Mouse (Mus musculus) limb, embryonic 12.5 days (tissue): ENCODE data around the gene Foxf2. TPM values are rescaled to one million over a fixed set of nuclear protein-coding genes. Genes with fewer than 3 reads are reported as not detected.

Source experiments
- ATAC-seq: fragments of 200-750 bp; cut with Nextera tagmentation; 2 replicates; pipeline ENCODE4 v1.8.0; 2017; ENCODE audit warnings: low read depth, moderate TSS enrichment; ENCODE audit not compliant: insufficient number of reproducible peaks, insufficient read depth, low FRiP score, low TSS enrichment
- H3K27ac ChIP-seq: fragments of 300-500 bp; sonication (generic); 2 replicates; pipeline ENCODE4 v1.5.1; 2016; ENCODE audit warnings: mild to moderate bottlenecking, moderate library complexity
- H3K27me3 ChIP-seq: fragments of 300-500 bp; sonication (generic); 2 replicates; pipeline ENCODE4 v1.6.1; 2016; ENCODE audit warnings: mild to moderate bottlenecking, moderate library complexity
- H3K36me3 ChIP-seq: fragments of 300-500 bp; sonication (generic); 2 replicates; pipeline ENCODE4 v1.6.1; 2016; ENCODE audit warnings: mild to moderate bottlenecking, moderate library complexity
- H3K4me1 ChIP-seq: fragments of 300-500 bp; sonication (generic); replicated peaks from 2 replicates; pipeline ENCODE4 v1.6.1; 2016
- H3K4me2 ChIP-seq: fragments of 300-500 bp; sonication (generic); 2 replicates; pipeline ENCODE4 v1.6.1; 2016; ENCODE audit warnings: mild to moderate bottlenecking, moderate library complexity
- H3K4me3 ChIP-seq: fragments of 300-500 bp; sonication (generic); replicated peaks from 2 replicates; pipeline ENCODE4 v1.5.1; 2016; ENCODE audit warnings: mild to moderate bottlenecking
- H3K9ac ChIP-seq: fragments of 300-500 bp; sonication (generic); replicated peaks from 2 replicates; pipeline ENCODE4 v1.6.1; 2016; ENCODE audit warnings: mild to moderate bottlenecking, moderate library complexity
- H3K9me3 ChIP-seq: fragments of 300-500 bp; sonication (generic); 2 replicates; pipeline ENCODE4 v1.6.1; 2016; ENCODE audit warnings: mild to moderate bottlenecking, moderate library complexity
- WGBS: fragments of 180-500 bp; shearing (Covaris S2); methylation state at CpG from one replicate; pipeline ENCODE4 v1.1.7; 2016; 5-methylcytosine and 5-hydroxymethylcytosine counted together
- polyA plus RNA-seq: library from polyadenylated mRNA; unstranded; fragments of >200 nt; fragmentation: Nextera tagmentation; extraction: Ambion mirVana; gene quantifications from 2 replicates; pipeline ENCODE4 v1.2.1, GENCODE M21; 2016

The Foxf2 gene
- polyA plus RNA-seq, 1 experiment from 2014 or later: 0.64 TPM

DNA sequence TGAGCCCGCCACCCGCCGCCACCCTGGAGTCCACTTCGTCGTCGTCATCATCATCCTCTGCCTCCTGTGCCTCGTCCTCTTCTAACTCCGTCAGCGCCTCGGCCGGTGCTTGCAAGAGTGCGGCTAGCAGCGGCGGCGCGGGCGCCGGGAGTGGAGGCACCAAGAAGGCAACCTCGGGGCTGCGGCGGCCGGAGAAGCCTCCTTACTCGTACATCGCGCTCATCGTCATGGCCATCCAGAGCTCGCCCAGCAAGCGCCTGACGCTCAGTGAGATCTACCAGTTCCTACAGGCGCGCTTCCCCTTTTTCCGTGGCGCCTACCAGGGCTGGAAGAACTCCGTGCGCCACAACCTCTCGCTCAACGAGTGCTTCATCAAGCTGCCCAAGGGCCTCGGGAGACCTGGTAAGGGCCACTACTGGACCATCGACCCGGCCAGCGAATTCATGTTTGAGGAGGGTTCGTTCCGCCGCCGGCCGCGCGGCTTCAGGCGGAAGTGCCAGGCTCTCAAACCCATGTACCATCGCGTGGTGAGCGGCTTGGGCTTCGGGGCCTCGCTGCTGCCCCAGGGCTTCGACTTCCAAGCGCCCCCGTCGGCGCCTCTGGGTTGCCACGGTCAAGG, 676 bp downstream of the Foxf2 start:
- H3K4me3 ChIP-seq: peak overlapping the region; percentile 50
- ATAC-seq: no peak
- H3K27ac ChIP-seq: no peak overlapping the region
- no peaks in the 10 kb centered on the region for H3K36me3 ChIP-seq
- H3K27me3 ChIP-seq: peaks cover 97% of the 10 kb centered on the region
- H3K9me3 ChIP-seq: no peaks in the 10 kb centered on the region
- H3K4me1 ChIP-seq: peaks cover 54% of the 10 kb centered on the region
- H3K4me2 ChIP-seq: peak overlapping the region; percentile 89
- under 1% methylated on average over 60 of the region's 60 CpGs for WGBS
- H3K9ac ChIP-seq: peak overlapping the region; percentile 60

GRCm38 (mm10) chr13:31626991-31627625, 1.5 kb downstream of the Foxf2 start:
- no peaks in the 10 kb centered on the region for H3K36me3 ChIP-seq
- H3K9me3 ChIP-seq: no peaks in the 10 kb centered on the region
- peak overlapping the region; percentile 89 for H3K4me2 ChIP-seq
- 1% methylated on average over 24 of the region's 24 CpGs for WGBS
- no peak for ATAC-seq
- H3K4me1 ChIP-seq: peaks cover 54% of the 10 kb centered on the region
- peak overlapping the region; percentile 50 for H3K4me3 ChIP-seq
- H3K27me3 ChIP-seq: peaks cover 97% of the 10 kb centered on the region
- H3K9ac ChIP-seq: peak overlapping the region; percentile 60; the same call in 1 of the 2 replicates
- H3K27ac ChIP-seq: no peak overlapping the region

GRCm38 (mm10) chr13:31627864-31628690, 2.5 kb downstream of the Foxf2 start:
- Histone ChIP-seq H3K27me3 (peaks cover 91% of the 10 kb centered on the region), H3K4me1 (peaks cover 54% of the 10 kb centered on the region), H3K27ac (no peak overlapping the region), H3K4me3 (peak overlapping the region; percentile 50; the same call in 1 of the 2 replicates), H3K36me3 (no peaks in the 10 kb centered on the region), H3K9ac (no peak overlapping the region), H3K4me2 (peak overlapping the region; percentile 89; the same call in 1 of the 2 replicates), H3K9me3 (no peaks in the 10 kb centered on the region)
- no peak for ATAC-seq
- WGBS: 5% methylated on average over 8 of the region's 8 CpGs

GRCm38 (mm10) chr13:31628691-31629180, 3.1 kb downstream of the Foxf2 start:
- Histone ChIP-seq H3K36me3 (no peaks in the 10 kb centered on the region), H3K9ac (peak overlapping the region; percentile 45; the same call in 1 of the 2 replicates), H3K27ac (no peak overlapping the region), H3K4me3 (peak overlapping the region; percentile 37), H3K9me3 (no peaks in the 10 kb centered on the region), H3K4me1 (peaks cover 54% of the 10 kb centered on the region), H3K27me3 (peaks cover 90% of the 10 kb centered on the region), H3K4me2 (peak overlapping the region; percentile 64)
- ATAC-seq: no peak
- WGBS: 4% methylated on average over 14 of the region's 14 CpGs

- Histone ChIP-seq H3K9ac (peak overlapping the region; percentile 45; the same call in 1 of the 2 replicates), H3K36me3 (no peaks in the 10 kb centered on the region), H3K9me3 (no peaks in the 10 kb centered on the region), H3K27ac (no peak overlapping the region), H3K4me1 (peaks cover 48% of the 10 kb centered on the region), H3K27me3 (peaks cover 85% of the 10 kb centered on the region), H3K4me3 (peak overlapping the region; percentile 37), H3K4me2 (peak overlapping the region; percentile 64)
- WGBS: 1% methylated on average over 40 of the region's 40 CpGs
- ATAC-seq: no peak
Measured at GRCm38 (mm10) chr13:31629321-31629851, 3.8 kb downstream of the Foxf2 start.

DNA sequence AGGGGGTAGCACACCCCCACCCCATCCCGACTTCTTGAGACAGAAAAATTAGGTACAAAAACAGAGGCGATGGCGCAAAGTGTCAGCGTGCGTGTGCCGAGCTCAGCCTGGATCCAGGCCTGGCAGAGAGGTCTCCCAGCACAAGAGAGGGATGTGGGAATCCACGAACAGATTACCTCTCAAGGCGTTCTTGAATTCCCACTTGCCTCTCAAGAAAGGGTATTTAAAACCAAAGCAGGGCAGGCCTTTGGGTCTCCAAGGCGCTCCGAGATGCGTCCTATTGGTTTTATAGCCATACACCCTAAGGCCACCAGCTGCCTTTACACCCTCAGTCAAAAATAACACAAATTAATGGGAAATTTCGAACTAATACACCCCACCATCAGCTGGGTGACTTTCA, 4.4 kb downstream of the Foxf2 start:
- Histone ChIP-seq H3K27ac (no peak overlapping the region), H3K36me3 (no peaks in the 10 kb centered on the region), H3K9me3 (no peaks in the 10 kb centered on the region), H3K27me3 (peaks cover 82% of the 10 kb centered on the region), H3K4me3 (peak overlapping the region; percentile 37; the same call in 1 of the 2 replicates), H3K4me1 (peaks cover 42% of the 10 kb centered on the region), H3K4me2 (peak overlapping the region; percentile 64), H3K9ac (no peak overlapping the region)
- ATAC-seq: no peak
- 14% methylated on average over 12 of the region's 12 CpGs for WGBS

- WGBS: 12% methylated on average over 10 of the region's 10 CpGs
- no peaks in the 10 kb centered on the region for H3K9me3 ChIP-seq
- no peak overlapping the region for H3K4me2 ChIP-seq
- no peak overlapping the region for H3K27ac ChIP-seq
- no peaks in the 10 kb centered on the region for H3K36me3 ChIP-seq
- H3K4me3 ChIP-seq: no peak overlapping the region
- peaks cover 77% of the 10 kb centered on the region for H3K27me3 ChIP-seq
- peaks cover 37% of the 10 kb centered on the region for H3K4me1 ChIP-seq
- ATAC-seq: no peak
- no peak overlapping the region for H3K9ac ChIP-seq
Measured at GRCm38 (mm10) chr13:31630551-31630950, 4.9 kb downstream of the Foxf2 start.

- H3K9me3 ChIP-seq: no peaks in the 10 kb centered on the region
- no peak for ATAC-seq
- no peak overlapping the region for H3K4me2 ChIP-seq
- no peaks in the 10 kb centered on the region for H3K36me3 ChIP-seq
- peaks cover 30% of the 10 kb centered on the region for H3K4me1 ChIP-seq
- no peak overlapping the region for H3K9ac ChIP-seq
- 15% methylated on average over 3 of the region's 3 CpGs for WGBS
- no peak overlapping the region for H3K27ac ChIP-seq
- H3K4me3 ChIP-seq: no peak overlapping the region
- peaks cover 70% of the 10 kb centered on the region for H3K27me3 ChIP-seq
Measured at GRCm38 (mm10) chr13:31631291-31631690, 5.7 kb downstream of the Foxf2 start.

DNA sequence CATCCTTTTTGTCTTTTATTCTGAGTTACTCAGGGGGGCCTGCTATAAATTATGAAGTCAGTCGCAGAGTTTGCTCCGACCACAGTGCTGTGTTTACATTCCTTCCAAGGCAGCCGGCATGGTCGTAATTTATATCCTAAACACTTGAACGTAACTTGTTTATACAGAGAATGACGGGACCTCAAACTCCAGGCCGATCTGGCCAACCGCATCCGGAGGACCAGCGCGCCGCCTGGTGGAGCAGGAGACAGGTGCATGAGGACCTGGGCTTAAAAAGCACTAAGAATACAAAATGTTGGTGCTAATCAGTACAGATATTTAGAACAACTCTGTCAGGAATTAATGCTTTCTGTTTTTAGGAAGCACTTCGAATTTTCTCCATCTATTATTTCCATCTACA, 6.8 kb downstream of the Foxf2 start:
- no peak for ATAC-seq

DNA sequence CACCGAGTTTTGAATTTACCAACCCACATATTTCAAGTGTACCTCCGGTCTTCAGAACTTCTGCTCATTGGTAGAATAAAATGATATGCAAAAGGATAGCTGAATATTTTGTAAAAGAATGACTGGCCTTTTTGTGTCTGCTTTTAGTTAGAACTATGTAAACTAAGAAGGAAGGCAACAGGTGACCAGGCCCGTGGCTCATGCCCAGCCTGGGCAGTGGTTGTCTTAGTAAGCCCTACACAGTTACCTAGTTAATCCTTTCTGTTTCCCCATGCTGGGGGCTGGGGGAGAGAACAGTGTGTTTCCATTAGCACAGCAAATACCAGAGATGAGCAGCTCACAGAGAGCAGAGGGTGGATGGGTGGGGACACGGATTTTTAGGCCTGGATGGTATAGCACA, 7.6 kb downstream of the Foxf2 start:
- H3K9me3 ChIP-seq: no peaks in the 10 kb centered on the region
- H3K27ac ChIP-seq: no peak overlapping the region
- no peak overlapping the region for H3K4me2 ChIP-seq
- ATAC-seq: no peak
- peaks cover 50% of the 10 kb centered on the region for H3K27me3 ChIP-seq
- H3K36me3 ChIP-seq: no peaks in the 10 kb centered on the region
- H3K9ac ChIP-seq: no peak overlapping the region
- no peak overlapping the region for H3K4me3 ChIP-seq
- H3K4me1 ChIP-seq: peaks cover 16% of the 10 kb centered on the region
- 73% methylated on average over 4 of the region's 4 CpGs for WGBS

More for the DNA sequence above, 6.8 kb downstream of the Foxf2 start:
- peak overlapping the region; percentile 25; the same call in 1 of the 2 replicates for H3K4me2 ChIP-seq
- under 1% methylated on average over 13 of the region's 13 CpGs for WGBS
- peaks cover 58% of the 10 kb centered on the region for H3K27me3 ChIP-seq
- H3K27ac ChIP-seq: no peak overlapping the region
- H3K9me3 ChIP-seq: no peaks in the 10 kb centered on the region
- peaks cover 20% of the 10 kb centered on the region for H3K4me1 ChIP-seq
- H3K36me3 ChIP-seq: no peaks in the 10 kb centered on the region
- H3K9ac ChIP-seq: no peak overlapping the region
- no peak overlapping the region for H3K4me3 ChIP-seq

- H3K4me3 ChIP-seq: no peak overlapping the region
- H3K36me3 ChIP-seq: no peaks in the 10 kb centered on the region
- 67% methylated on average over 4 of the region's 4 CpGs for WGBS
- no peaks in the 10 kb centered on the region for H3K9me3 ChIP-seq
- peaks cover 33% of the 10 kb centered on the region for H3K27me3 ChIP-seq
- H3K4me1 ChIP-seq: no peaks in the 10 kb centered on the region; the same call in 1 of the 2 replicates
- no peak overlapping the region for H3K27ac ChIP-seq
- no peak for ATAC-seq
- no peak overlapping the region for H3K9ac ChIP-seq
- no peak overlapping the region for H3K4me2 ChIP-seq
Measured at GRCm38 (mm10) chr13:31635546-31635945, 9.9 kb downstream of the Foxf2 start.
